Mouse (Mus musculus): ENCODE data around the gene Camk1d. TPM values are rescaled to one million over a fixed set of nuclear protein-coding genes. Genes with fewer than 3 reads are reported as not detected.

Camk1d gene
- polyA plus RNA-seq, 1 experiment from 2014 or later, result 1.1 TPM

DNA sequence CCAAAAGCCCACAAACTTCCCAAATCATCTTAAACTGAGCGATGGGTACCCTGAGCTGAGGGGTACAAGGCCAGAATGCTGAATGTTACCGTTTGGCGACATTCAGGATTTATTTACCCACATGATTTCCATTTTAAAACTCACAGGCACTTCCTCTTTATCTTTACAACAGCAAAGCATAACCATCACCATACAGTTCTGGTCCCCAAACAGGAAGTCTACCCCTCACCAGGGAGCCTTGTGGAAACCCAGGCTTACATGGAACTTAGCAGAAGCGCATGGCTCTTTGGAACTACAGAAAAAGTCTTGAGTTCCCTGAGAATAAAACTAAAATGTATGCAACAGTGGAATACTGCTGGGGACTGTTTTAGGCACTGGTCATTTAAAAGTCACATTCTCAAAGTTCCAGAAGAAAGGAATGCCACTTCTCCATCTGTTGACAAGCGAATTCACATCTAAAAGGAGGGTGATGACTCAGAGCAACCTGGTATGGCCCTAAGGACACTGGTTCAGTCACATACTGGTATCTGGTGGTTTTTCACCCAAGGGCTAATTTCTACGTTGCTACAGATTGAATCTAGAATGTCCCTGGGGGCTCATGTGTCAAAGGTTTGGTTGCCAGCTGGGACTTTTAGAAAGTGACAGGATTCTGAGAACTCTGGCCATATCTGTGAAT lies 121.7 kb downstream of the Camk1d start:
- ATAC-seq (ENCODE audit: insufficient number of reproducible peaks, insufficient read depth, low FRiP score, low TSS enrichment, low read depth), result no peak
- Histone ChIP-seq H3K4me1 (replicated peaks) (0 out of 2 replicates have a peak, but pooled peaks cover 4% of the 10 kb centered on the region), H3K9me3 (no peaks in the 10 kb centered on the region), H3K4me2 (no peak overlapping the region), H3K9ac (replicated peaks) (no peak overlapping the region), H3K4me3 (replicated peaks) (no peak overlapping the region), H3K27ac (no peak overlapping the region), H3K36me3 (no peaks in the 10 kb centered on the region), H3K27me3 (no peaks in the 10 kb centered on the region)
- WGBS, result 82% methylated on average over 6 of the region's 6 CpGs

- no peaks in the 10 kb centered on the region for H3K9me3 ChIP-seq
- no peak overlapping the region for H3K4me3 ChIP-seq (replicated peaks)
- H3K27me3 ChIP-seq, result no peaks in the 10 kb centered on the region
- ATAC-seq (ENCODE audit: insufficient number of reproducible peaks, insufficient read depth, low FRiP score, low TSS enrichment, low read depth), result no peak
- no peak overlapping the region for H3K4me2 ChIP-seq
- no peak overlapping the region for H3K27ac ChIP-seq
- 72% methylated on average over 5 of the region's 5 CpGs for WGBS
- no peaks in the 10 kb centered on the region for H3K4me1 ChIP-seq (replicated peaks)
- no peaks in the 10 kb centered on the region for H3K36me3 ChIP-seq
- H3K9ac ChIP-seq (replicated peaks), result no peak overlapping the region
Observed at GRCm38 (mm10) chr2:5590074-5590473, 124.2 kb downstream of the Camk1d start.

DNA sequence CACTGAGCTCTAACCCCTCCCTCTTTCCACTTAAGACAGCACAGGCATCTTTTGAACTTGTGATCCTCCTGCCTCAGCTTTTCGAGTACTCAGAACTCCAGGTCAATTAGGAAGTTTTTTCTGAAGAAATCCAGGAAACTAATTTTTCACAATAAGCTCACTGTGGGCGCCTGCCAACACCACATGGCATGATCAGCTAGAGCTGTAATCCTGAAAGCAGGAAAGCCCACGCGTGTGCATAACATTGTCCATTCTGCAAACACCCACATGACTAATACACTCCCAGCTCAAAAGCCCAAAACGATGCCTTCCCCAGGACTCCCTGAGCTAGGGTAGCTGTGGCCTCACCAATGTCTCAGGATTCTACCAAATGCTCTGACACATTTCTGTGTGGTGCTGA lies 125.2 kb downstream of the Camk1d start:
- ATAC-seq (ENCODE audit: insufficient number of reproducible peaks, insufficient read depth, low FRiP score, low TSS enrichment, low read depth), result no peak
- H3K9ac ChIP-seq (replicated peaks), result no peak overlapping the region
- no peaks in the 10 kb centered on the region for H3K27me3 ChIP-seq
- no peak overlapping the region for H3K4me2 ChIP-seq
- WGBS, result 85% methylated on average over 5 of the region's 5 CpGs
- no peak overlapping the region for H3K27ac ChIP-seq
- H3K36me3 ChIP-seq, result no peaks in the 10 kb centered on the region
- no peaks in the 10 kb centered on the region for H3K9me3 ChIP-seq
- H3K4me3 ChIP-seq (replicated peaks), result no peak overlapping the region
- no peaks in the 10 kb centered on the region for H3K4me1 ChIP-seq (replicated peaks)

- 72% methylated on average over 8 of the region's 8 CpGs for WGBS
- Histone ChIP-seq H3K4me2 (no peak overlapping the region), H3K27ac (no peak overlapping the region), H3K36me3 (no peaks in the 10 kb centered on the region), H3K27me3 (no peaks in the 10 kb centered on the region), H3K9ac (replicated peaks) (no peak overlapping the region), H3K4me1 (replicated peaks) (no peaks in the 10 kb centered on the region), H3K4me3 (replicated peaks) (no peak overlapping the region), H3K9me3 (no peaks in the 10 kb centered on the region)
- ATAC-seq (ENCODE audit: insufficient number of reproducible peaks, insufficient read depth, low FRiP score, low TSS enrichment, low read depth), result no peak
Observed at GRCm38 (mm10) chr2:5588329-5588982, 125.9 kb downstream of the Camk1d start.

- ATAC-seq (ENCODE audit: insufficient number of reproducible peaks, insufficient read depth, low FRiP score, low TSS enrichment, low read depth), result no peak
Observed at GRCm38 (mm10) chr2:5584318-5585027, 129.8 kb downstream of the Camk1d start.

GRCm38 (mm10) chr2:5579391-5579790 lies 134.9 kb downstream of the Camk1d start:
- no peaks in the 10 kb centered on the region for H3K9me3 ChIP-seq
- 67% methylated on average over 4 of the region's 4 CpGs for WGBS
- no peaks in the 10 kb centered on the region for H3K36me3 ChIP-seq
- H3K27me3 ChIP-seq, result no peaks in the 10 kb centered on the region
- ATAC-seq (ENCODE audit: insufficient number of reproducible peaks, insufficient read depth, low FRiP score, low TSS enrichment, low read depth), result no peak
- H3K4me2 ChIP-seq, result no peak overlapping the region
- no peak overlapping the region for H3K4me3 ChIP-seq (replicated peaks)
- H3K27ac ChIP-seq, result no peak overlapping the region
- H3K9ac ChIP-seq (replicated peaks), result no peak overlapping the region
- 0 out of 2 replicates have a peak, but pooled peaks cover 9% of the 10 kb centered on the region for H3K4me1 ChIP-seq (replicated peaks)

More at GRCm38 (mm10) chr2:5584318-5585027, 129.8 kb downstream of the Camk1d start:
- Histone ChIP-seq H3K4me2 (no peak overlapping the region), H3K9me3 (no peaks in the 10 kb centered on the region), H3K9ac (replicated peaks) (no peak overlapping the region), H3K27me3 (no peaks in the 10 kb centered on the region), H3K27ac (no peak overlapping the region), H3K36me3 (no peaks in the 10 kb centered on the region), H3K4me1 (replicated peaks) (no peaks in the 10 kb centered on the region), H3K4me3 (replicated peaks) (no peak overlapping the region)
- 79% methylated on average over 6 of the region's 6 CpGs for WGBS

GRCm38 (mm10) chr2:5577399-5578129 lies 136.8 kb downstream of the Camk1d start:
- Histone ChIP-seq H3K27me3 (no peaks in the 10 kb centered on the region), H3K9ac (replicated peaks) (no peak overlapping the region), H3K4me1 (replicated peaks) (0 out of 2 replicates have a peak, but pooled peaks cover 9% of the 10 kb centered on the region), H3K4me2 (no peak overlapping the region), H3K36me3 (no peaks in the 10 kb centered on the region), H3K4me3 (replicated peaks) (no peak overlapping the region), H3K9me3 (no peaks in the 10 kb centered on the region), H3K27ac (no peak overlapping the region)
- 66% methylated on average over 9 of the region's 9 CpGs for WGBS
- ATAC-seq (ENCODE audit: insufficient number of reproducible peaks, insufficient read depth, low FRiP score, low TSS enrichment, low read depth), result no peak

DNA sequence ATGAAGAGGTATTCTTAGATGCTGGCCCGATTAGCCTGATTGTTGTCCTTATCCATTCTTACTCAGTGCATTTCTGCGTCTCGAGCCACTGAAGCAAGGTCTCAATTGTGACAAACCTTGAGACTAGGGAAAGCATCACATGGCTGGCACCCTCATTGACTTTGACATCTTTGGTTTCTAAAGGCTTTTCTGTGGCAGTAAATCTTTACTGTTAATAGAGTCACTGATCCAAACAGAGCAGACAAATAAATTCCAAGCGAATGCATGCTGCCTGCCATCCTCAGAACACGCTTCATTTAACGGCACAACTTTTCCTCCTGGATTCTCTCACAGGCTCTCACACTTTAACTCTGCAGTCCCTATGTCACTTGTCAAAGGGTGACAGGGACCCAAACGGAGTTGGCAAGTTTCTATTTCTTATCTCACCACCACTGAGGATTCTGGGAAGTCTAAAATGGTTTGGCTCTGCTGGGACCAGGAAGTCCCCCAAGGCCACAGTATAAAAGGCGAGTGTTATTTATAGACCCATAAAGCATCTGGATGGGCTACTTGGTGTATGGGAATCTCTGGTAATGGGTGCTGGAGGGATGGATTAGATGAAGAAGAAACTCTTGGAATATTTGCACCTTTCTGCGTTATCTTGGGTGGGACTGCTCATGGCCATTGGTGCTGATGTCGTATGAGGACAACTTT lies 141.9 kb downstream of the Camk1d start:
- 82% methylated on average over 10 of the region's 10 CpGs for WGBS
- H3K27me3 ChIP-seq, result no peaks in the 10 kb centered on the region
- no peak overlapping the region for H3K4me3 ChIP-seq (replicated peaks)
- no peaks in the 10 kb centered on the region for H3K9me3 ChIP-seq
- H3K27ac ChIP-seq, result no peak overlapping the region
- H3K9ac ChIP-seq (replicated peaks), result no peak overlapping the region
- H3K4me1 ChIP-seq (replicated peaks), result 0 out of 2 replicates have a peak, but pooled peaks cover 4% of the 10 kb centered on the region
- no peaks in the 10 kb centered on the region for H3K36me3 ChIP-seq
- ATAC-seq (ENCODE audit: insufficient number of reproducible peaks, insufficient read depth, low FRiP score, low TSS enrichment, low read depth), result no peak
- no peak overlapping the region for H3K4me2 ChIP-seq

DNA sequence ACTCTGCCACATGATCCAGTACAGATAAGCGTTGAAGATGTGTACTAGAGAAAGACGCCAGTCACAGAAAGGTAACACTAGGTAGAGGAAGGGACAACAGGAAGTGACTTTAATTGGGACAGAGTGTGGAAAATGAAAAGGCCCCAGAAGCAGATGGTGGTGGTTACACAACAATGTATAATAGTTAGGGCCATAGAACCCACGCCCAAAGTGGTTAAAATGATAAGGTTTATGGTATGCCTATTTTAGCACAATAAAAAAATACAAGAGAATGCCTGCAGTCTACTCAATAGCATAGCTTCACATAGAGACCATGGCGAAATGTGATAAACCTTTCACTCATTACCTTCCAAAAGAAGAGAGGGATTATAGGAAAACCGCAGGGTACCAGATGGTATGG lies 147.7 kb downstream of the Camk1d start:
- Histone ChIP-seq H3K4me1 (replicated peaks) (no peaks in the 10 kb centered on the region), H3K27ac (no peak overlapping the region), H3K27me3 (no peaks in the 10 kb centered on the region), H3K4me2 (no peak overlapping the region), H3K36me3 (no peaks in the 10 kb centered on the region), H3K9me3 (no peaks in the 10 kb centered on the region), H3K9ac (replicated peaks) (no peak overlapping the region), H3K4me3 (replicated peaks) (no peak overlapping the region)
- no peak for ATAC-seq (ENCODE audit: insufficient number of reproducible peaks, insufficient read depth, low FRiP score, low TSS enrichment, low read depth)
- WGBS, result 82% methylated on average over 5 of the region's 5 CpGs

DNA sequence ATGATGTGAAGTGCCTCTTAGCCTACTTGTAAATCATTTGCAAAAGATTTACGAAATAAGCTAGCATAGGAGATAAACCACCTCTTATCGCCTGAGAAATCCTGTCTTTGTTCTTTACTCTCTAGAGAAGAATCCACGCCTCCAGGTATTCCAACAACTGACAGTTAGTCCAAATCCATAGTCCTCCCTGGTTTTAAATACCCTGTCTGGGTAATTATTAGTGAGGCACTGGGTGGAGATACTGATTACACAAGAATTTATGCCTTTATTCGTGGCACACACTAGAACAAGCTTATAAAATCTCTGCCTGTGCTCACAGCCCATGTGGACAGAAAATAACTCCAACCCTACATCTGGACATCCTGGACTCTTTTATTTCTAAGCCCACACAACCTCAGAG lies 150.6 kb downstream of the Camk1d start:
- H3K27me3 ChIP-seq, result no peaks in the 10 kb centered on the region
- H3K4me3 ChIP-seq (replicated peaks), result no peak overlapping the region
- 79% methylated on average over 4 of the region's 4 CpGs for WGBS
- H3K9me3 ChIP-seq, result no peaks in the 10 kb centered on the region
- H3K9ac ChIP-seq (replicated peaks), result no peak overlapping the region
- no peak overlapping the region for H3K4me2 ChIP-seq
- no peaks in the 10 kb centered on the region for H3K36me3 ChIP-seq
- no peak overlapping the region for H3K27ac ChIP-seq
- no peaks in the 10 kb centered on the region for H3K4me1 ChIP-seq (replicated peaks)
- no peak for ATAC-seq (ENCODE audit: insufficient number of reproducible peaks, insufficient read depth, low FRiP score, low TSS enrichment, low read depth)

All from limb, embryonic 12.5 days (tissue).